Mouse (Mus musculus) G1E-ER4 (cell line): ENCODE results near the gene Klrg1. TPM values are rescaled to one million over a fixed set of nuclear protein-coding genes. Genes with fewer than 3 reads are reported as not detected.

Experiments
- GATA1 ChIP-seq: IDR thresholded peaks from one replicate; pipeline ENCODE4 v1.8.0; 2012; ENCODE audit warnings: low read length, inconsistent platforms
- polyA plus RNA-seq: library from polyadenylated mRNA; stranded (reverse); fragments of >175 nt; gene quantifications from 2 replicates; pipeline ENCODE4 v1.2.3, GENCODE M21; 2012

Gene Klrg1
- 0.05 TPM in 1 of 2 replicates, not detected in the other for polyA plus RNA-seq

DNA sequence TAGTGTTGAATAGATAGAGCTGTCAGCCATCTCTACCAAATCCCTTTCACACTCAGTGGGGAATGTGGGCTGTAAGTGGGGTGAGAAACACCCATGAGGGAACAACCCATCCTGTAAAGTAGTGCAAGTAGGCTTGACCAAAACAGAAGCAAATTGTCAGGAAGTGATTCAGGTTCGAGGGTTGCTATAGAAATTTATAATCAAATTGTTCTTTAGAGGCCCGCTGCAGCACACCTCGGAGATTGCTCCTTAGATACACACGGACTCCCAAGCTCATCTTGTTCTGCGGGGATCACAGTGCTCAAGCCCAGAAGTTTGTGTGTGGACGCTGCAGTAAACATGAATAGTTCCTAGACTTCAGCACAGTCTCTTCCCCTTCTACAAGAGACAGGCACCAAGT, at the start of gene Klrg1:
Klrg1 (minus strand) TSS at position 101 of the 400 bp plus-strand sequence.
- no peak for TF ChIP-seq GATA1

GRCm38 (mm10) chr6:122325361-122325975, 42.8 kb upstream of the Klrg1 start:
- no peak for TF ChIP-seq GATA1

GRCm38 (mm10) chr6:122318726-122319125, 36.0 kb upstream of the Klrg1 start:
- TF ChIP-seq GATA1 = no peak

GRCm38 (mm10) chr6:122310187-122310820, 27.6 kb upstream of the Klrg1 start:
- TF ChIP-seq GATA1 = no peak

- no peak for TF ChIP-seq GATA1
Measured at GRCm38 (mm10) chr6:122309446-122309960, 26.8 kb upstream of the Klrg1 start.

- TF ChIP-seq GATA1 = no peak
Measured at GRCm38 (mm10) chr6:122308505-122309393, 26.1 kb upstream of the Klrg1 start, which contains the start of gene M6pr. Gene M6pr, plus strand, starts transcription at chr6:122308720.

- TF ChIP-seq GATA1 = no peak
Measured at GRCm38 (mm10) chr6:122308136-122308504, 25.4 kb upstream of the Klrg1 start.

DNA sequence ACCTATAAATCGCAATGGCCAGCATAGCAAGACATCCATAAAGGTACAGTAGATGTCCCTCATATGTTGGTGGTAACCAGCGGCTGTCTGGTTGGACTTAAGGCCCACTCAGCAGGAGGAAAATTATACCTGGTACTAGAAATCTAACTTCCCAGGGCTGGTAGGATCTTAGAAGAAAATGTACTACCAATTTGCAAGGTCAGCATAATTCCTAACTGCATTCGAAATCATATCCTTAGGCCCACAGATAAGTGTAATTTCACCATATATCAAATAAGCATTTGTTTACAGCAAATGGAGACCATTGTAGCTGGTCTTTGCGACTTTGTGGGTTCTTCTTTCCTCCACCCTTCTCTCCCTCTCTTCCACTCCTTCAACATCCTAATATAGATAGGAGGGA, 24.0 kb upstream of the Klrg1 start:
- no peak for TF ChIP-seq GATA1

- TF ChIP-seq GATA1 = no peak
Measured at GRCm38 (mm10) chr6:122304790-122305555, 22.3 kb upstream of the Klrg1 start.

- no peak for TF ChIP-seq GATA1
Measured at GRCm38 (mm10) chr6:122304355-122304754, 21.7 kb upstream of the Klrg1 start.

GRCm38 (mm10) chr6:122303526-122303925, 20.8 kb upstream of the Klrg1 start:
- no peak for TF ChIP-seq GATA1

GRCm38 (mm10) chr6:122302661-122303060, 20.0 kb upstream of the Klrg1 start:
- no peak for TF ChIP-seq GATA1

DNA sequence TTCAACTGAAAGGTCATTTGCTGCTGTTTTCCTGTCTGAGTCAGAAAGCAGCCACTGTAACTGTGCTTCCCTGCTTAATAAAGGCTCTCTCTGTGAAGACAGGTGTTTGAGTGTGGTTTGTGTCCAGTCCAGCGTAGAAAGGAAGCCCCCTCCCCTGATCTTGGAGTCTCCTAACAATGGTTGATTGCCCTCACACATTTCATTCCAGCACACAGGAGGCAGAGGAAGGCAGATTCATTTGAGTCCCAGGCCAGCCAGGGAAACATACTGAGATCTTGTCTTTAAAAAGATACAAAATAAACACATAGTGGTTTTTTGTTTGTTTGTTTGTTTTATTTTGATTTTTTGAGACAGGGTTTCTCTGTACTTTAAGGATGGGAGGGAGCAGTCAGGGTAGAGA, 19.4 kb upstream of the Klrg1 start:
- no peak for TF ChIP-seq GATA1

GRCm38 (mm10) chr6:122299621-122300133, 17.0 kb upstream of the Klrg1 start:
- no peak for TF ChIP-seq GATA1

- TF ChIP-seq GATA1 = no peak
Measured at GRCm38 (mm10) chr6:122298223-122298609, 15.5 kb upstream of the Klrg1 start.
